Mouse (Mus musculus) liver, embryonic 16.5 days (tissue): Measurements from ENCODE around the gene Bglap. TPM values are rescaled to one million over a fixed set of nuclear protein-coding genes. Genes with fewer than 3 reads are reported as not detected.

Experiments
- ATAC-seq: fragments of 200-750 bp; cut with Nextera tagmentation; 2 replicates; pipeline ENCODE4 v1.8.0; 2017; ENCODE audit warnings: low read depth, mild to moderate bottlenecking, moderate number of reproducible peaks, moderate library complexity
- H3K27ac ChIP-seq: fragments of 300-500 bp; sonication (generic); 2 replicates; pipeline ENCODE4 v1.5.1; 2014; ENCODE audit warnings: mild to moderate bottlenecking, low read length
- H3K27me3 ChIP-seq: fragments of 300-500 bp; sonication (generic); 2 replicates; pipeline ENCODE4 v1.6.1; 2014; ENCODE audit warnings: low read depth, low read length, mixed read lengths; ENCODE audit not compliant: control insufficient read depth, insufficient read depth
- H3K36me3 ChIP-seq: fragments of 300-500 bp; sonication (generic); 2 replicates; pipeline ENCODE4 v1.6.1; 2014; ENCODE audit warnings: mild to moderate bottlenecking; ENCODE audit not compliant: control insufficient read depth, insufficient read depth
- H3K4me1 ChIP-seq: fragments of 300-500 bp; sonication (generic); 2 replicates; pipeline ENCODE4 v1.6.1; 2014; ENCODE audit warnings: low read depth, low read length, mixed read lengths; ENCODE audit not compliant: control insufficient read depth
- H3K4me2 ChIP-seq: fragments of 300-500 bp; sonication (generic); 2 replicates; pipeline ENCODE4 v1.6.1; 2014; ENCODE audit warnings: low read depth, low read length, mixed read lengths
- H3K4me3 ChIP-seq: fragments of 300-500 bp; sonication (generic); 2 replicates; pipeline ENCODE4 v1.5.1; 2014; ENCODE audit warnings: low read depth, mild to moderate bottlenecking, low read length
- H3K9ac ChIP-seq: fragments of 300-500 bp; sonication (generic); 2 replicates; pipeline ENCODE4 v1.6.1; 2014; ENCODE audit warnings: low read depth, low read length
- H3K9me3 ChIP-seq: fragments of 300-500 bp; sonication (generic); replicated peaks from 2 replicates; pipeline ENCODE4 v1.6.1; 2016; ENCODE audit warnings: low read length; ENCODE audit not compliant: control insufficient read depth
- WGBS: fragments of 180-500 bp; shearing (Covaris S2); extraction: QIAGEN DNeasy Blood & Tissue Kit; methylation state at CpG from one replicate; pipeline ENCODE4 v1.1.7; 2014; ENCODE audit not compliant: insufficient replicate concordance; 5-methylcytosine and 5-hydroxymethylcytosine counted together
- polyA plus RNA-seq: library from polyadenylated mRNA; unstranded; fragments of >200 nt; fragmentation: Nextera tagmentation; extraction: Ambion mirVana; gene quantifications from 2 replicates; pipeline ENCODE4 v1.2.1, GENCODE M21; 2015

Gene Bglap
- polyA plus RNA-seq, 1 experiment from 2014 or later: not detected

GRCm38 (mm10) chr3:88418016-88418415, 33.8 kb upstream of the Bglap start:
- no peaks in the 10 kb centered on the region for H3K27me3 ChIP-seq
- H3K9ac ChIP-seq: no peak overlapping the region
- peaks cover 34% of the 10 kb centered on the region for H3K4me1 ChIP-seq
- no peak for ATAC-seq
- WGBS: 76% methylated on average over 6 of the region's 6 CpGs
- no peaks in the 10 kb centered on the region for H3K9me3 ChIP-seq
- peaks cover 14% of the 10 kb centered on the region for H3K36me3 ChIP-seq
- no peak overlapping the region for H3K4me2 ChIP-seq
- no peak overlapping the region for H3K4me3 ChIP-seq
- no peak overlapping the region for H3K27ac ChIP-seq

DNA sequence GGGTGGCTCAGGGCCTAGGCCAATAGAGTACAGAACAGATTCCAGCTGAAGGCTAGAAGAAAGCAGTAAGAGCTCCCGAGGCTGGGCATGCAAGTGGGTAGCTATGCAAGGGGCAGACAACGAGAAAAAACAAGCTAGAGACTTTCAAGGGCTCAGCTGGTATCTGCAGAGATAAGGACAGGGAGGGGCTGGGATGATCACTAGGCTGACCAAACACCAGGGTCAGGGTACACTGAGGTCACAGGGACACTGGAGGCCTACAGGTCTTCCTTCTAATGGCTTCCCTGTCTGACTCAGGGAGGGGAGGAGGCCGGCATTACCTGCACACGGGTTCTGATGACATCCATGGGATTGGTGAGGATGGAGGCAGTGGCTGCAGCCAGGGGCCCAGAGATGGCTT, 31.4 kb upstream of the Bglap start:
- Histone ChIP-seq H3K4me3 (no peak overlapping the region), H3K9me3 (no peaks in the 10 kb centered on the region), H3K9ac (peak overlapping the region; percentile 14; the same call in 1 of the 2 replicates), H3K4me2 (no peak overlapping the region), H3K36me3 (peaks cover 18% of the 10 kb centered on the region), H3K4me1 (peaks cover 38% of the 10 kb centered on the region), H3K27me3 (no peaks in the 10 kb centered on the region), H3K27ac (peak overlapping the region; percentile 10)
- ATAC-seq: peak; percentile 43
- WGBS: 47% methylated on average over 4 of the region's 4 CpGs

GRCm38 (mm10) chr3:88412636-88413035, 28.4 kb upstream of the Bglap start:
- Histone ChIP-seq H3K9ac (no peak overlapping the region; the same call in none of the 2 replicates), H3K9me3 (no peaks in the 10 kb centered on the region), H3K36me3 (peaks cover 8% of the 10 kb centered on the region; the same call in 1 of the 2 replicates), H3K4me2 (no peak overlapping the region), H3K4me1 (peaks cover 50% of the 10 kb centered on the region), H3K27me3 (no peaks in the 10 kb centered on the region), H3K4me3 (no peak overlapping the region), H3K27ac (peak overlapping the region; percentile 95)
- 75% methylated on average over 11 of the region's 11 CpGs for WGBS
- ATAC-seq: no peak

- Histone ChIP-seq H3K4me3 (peak overlapping the region; percentile 2; the same call in 1 of the 2 replicates), H3K27ac (peak overlapping the region; percentile 95), H3K9ac (peak overlapping the region; percentile 19), H3K27me3 (no peaks in the 10 kb centered on the region), H3K9me3 (no peaks in the 10 kb centered on the region), H3K36me3 (peaks cover 8% of the 10 kb centered on the region; the same call in 1 of the 2 replicates), H3K4me2 (peak overlapping the region; percentile 75), H3K4me1 (peaks cover 56% of the 10 kb centered on the region)
- ATAC-seq: peak; percentile 47
- WGBS: 45% methylated on average over 4 of the region's 4 CpGs
Measured at GRCm38 (mm10) chr3:88411681-88412080, 27.4 kb upstream of the Bglap start.

- Histone ChIP-seq H3K4me1 (peaks cover 57% of the 10 kb centered on the region), H3K9me3 (no peaks in the 10 kb centered on the region), H3K27me3 (no peaks in the 10 kb centered on the region), H3K4me2 (peak overlapping the region; percentile 75), H3K36me3 (peaks cover 8% of the 10 kb centered on the region; the same call in 1 of the 2 replicates), H3K9ac (peak overlapping the region; percentile 90), H3K4me3 (peak overlapping the region; percentile 87), H3K27ac (peak overlapping the region; percentile 95)
- ATAC-seq: no peak
- 25% methylated on average over 7 of the region's 7 CpGs for WGBS
Measured at GRCm38 (mm10) chr3:88410645-88411031, 26.4 kb upstream of the Bglap start.

GRCm38 (mm10) chr3:88409741-88410644, 25.7 kb upstream of the Bglap start, which contains the start of gene Pmf1:
TSS of gene Pmf1 (minus strand) at chr3:88410331.
- peaks cover 8% of the 10 kb centered on the region; the same call in 1 of the 2 replicates for H3K36me3 ChIP-seq

GRCm38 (mm10) chr3:88408953-88409352, 24.7 kb upstream of the Bglap start:
- Histone ChIP-seq H3K27me3 (no peaks in the 10 kb centered on the region), H3K9me3 (no peaks in the 10 kb centered on the region), H3K4me2 (peak overlapping the region; percentile 75), H3K27ac (peak overlapping the region; percentile 95), H3K4me1 (peaks cover 51% of the 10 kb centered on the region), H3K4me3 (peak overlapping the region; percentile 87), H3K36me3 (peaks cover 9% of the 10 kb centered on the region), H3K9ac (peak overlapping the region; percentile 90)
- 31% methylated on average over 5 of the region's 5 CpGs for WGBS
- no peak for ATAC-seq

More at GRCm38 (mm10) chr3:88409741-88410644, 25.7 kb upstream of the Bglap start, which contains the start of gene Pmf1:
- H3K4me3 ChIP-seq: peak within 1 kb of the TSS; percentile 87
- H3K4me1 ChIP-seq: peaks cover 51% of the 10 kb centered on the region
- ATAC-seq: peak; percentile 90
- peak within 1 kb of the TSS; percentile 75 for H3K4me2 ChIP-seq
- H3K9ac ChIP-seq: peak within 1 kb of the TSS; percentile 90
- H3K27me3 ChIP-seq: no peaks in the 10 kb centered on the region
- H3K27ac ChIP-seq: peak within 1 kb of the TSS; percentile 95
- 0% methylated on average over 54 of the region's 54 CpGs for WGBS
- no peaks in the 10 kb centered on the region for H3K9me3 ChIP-seq

DNA sequence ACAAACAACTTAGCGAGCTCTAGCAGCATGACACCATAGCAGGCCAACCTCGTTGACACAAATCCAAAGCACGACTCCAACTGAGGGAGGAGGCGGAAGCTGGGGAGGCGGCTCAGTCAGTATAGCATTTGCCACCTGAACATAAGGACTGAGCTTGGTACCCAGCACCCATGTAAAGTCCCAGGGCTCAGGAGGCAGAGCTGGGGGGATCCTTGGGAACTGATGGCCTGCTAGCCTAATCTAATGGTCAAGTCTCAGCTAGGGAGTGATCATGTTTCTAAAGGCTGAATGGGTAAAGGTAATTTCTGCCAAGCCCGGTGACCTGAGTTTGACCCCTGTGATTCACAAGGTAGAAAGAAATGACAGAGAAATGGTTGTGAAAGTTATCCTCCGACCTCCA, 23.3 kb upstream of the Bglap start:
- H3K27me3 ChIP-seq: no peaks in the 10 kb centered on the region
- WGBS: 58% methylated on average over 7 of the region's 7 CpGs
- no peak overlapping the region for H3K4me3 ChIP-seq
- H3K36me3 ChIP-seq: peaks cover 10% of the 10 kb centered on the region
- H3K9me3 ChIP-seq: no peaks in the 10 kb centered on the region
- no peak overlapping the region for H3K9ac ChIP-seq
- H3K4me2 ChIP-seq: no peak overlapping the region
- H3K4me1 ChIP-seq: peaks cover 48% of the 10 kb centered on the region
- no peak overlapping the region for H3K27ac ChIP-seq
- ATAC-seq: no peak

DNA sequence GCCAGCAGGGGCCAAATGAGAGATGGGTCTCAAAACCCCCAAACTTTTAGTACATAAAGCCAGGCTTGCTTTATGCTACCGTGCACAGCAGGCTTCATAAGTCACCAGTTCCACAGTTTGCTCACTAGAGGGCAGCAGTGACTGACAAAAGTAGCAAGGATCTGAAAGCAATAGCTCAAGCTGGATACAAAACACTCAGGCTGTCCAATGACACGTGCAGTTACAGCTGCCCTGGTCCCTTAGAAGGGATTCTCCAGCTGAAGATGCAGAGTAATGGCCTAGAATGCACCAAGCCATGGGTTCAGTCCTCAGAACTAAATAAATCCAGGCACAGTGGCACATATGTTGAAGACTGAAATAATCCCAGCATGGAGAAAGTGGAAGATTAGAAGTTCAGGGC, 22.8 kb upstream of the Bglap start:
- Histone ChIP-seq H3K4me1 (peaks cover 44% of the 10 kb centered on the region), H3K36me3 (peaks cover 5% of the 10 kb centered on the region), H3K9ac (no peak overlapping the region), H3K27ac (no peak overlapping the region), H3K9me3 (no peaks in the 10 kb centered on the region), H3K4me2 (no peak overlapping the region), H3K4me3 (no peak overlapping the region), H3K27me3 (no peaks in the 10 kb centered on the region)
- no peak for ATAC-seq
- WGBS: 2% methylated on average over 2 of the region's 2 CpGs
